Mouse (Mus musculus): ENCODE data around the gene Rad18. TPM values are rescaled to one million over a fixed set of nuclear protein-coding genes. Genes with fewer than 3 reads are reported as not detected.

Gene Rad18
- polyA plus RNA-seq, 1 experiment from 2014 or later, result 14.4 TPM

- no peaks in the 10 kb centered on the region for H3K4me1 ChIP-seq (ENCODE audit: insufficient read depth)
- H3K4me3 ChIP-seq (ENCODE audit: low read depth, low read length), result no peak overlapping the region
- DNase-seq (no peak), ATAC-seq (no peak)
- no peak overlapping the region for H3K9ac ChIP-seq (replicated peaks)
- peaks cover 7% of the 10 kb centered on the region; the same call in 1 of the 2 replicates for H3K36me3 ChIP-seq (replicated peaks; ENCODE audit: insufficient read depth, low read length)
- no peaks in the 10 kb centered on the region for H3K9me3 ChIP-seq (ENCODE audit: low read length)
- no peak overlapping the region for H3K4me2 ChIP-seq (ENCODE audit: low read depth, low read length)
- TF ChIP-seq EP300 (IDR thresholded peaks at IDR 0.05; ENCODE audit: low read depth) (no peak), CTCF (IDR thresholded peaks at IDR 0.05; ENCODE audit: low read depth) (no peak)
- H3K27ac ChIP-seq (ENCODE audit: low read depth), result no peak overlapping the region
- WGBS (ENCODE audit: insufficient replicate concordance), result 92% methylated on average over 4 of the region's 4 CpGs
- H3K27me3 ChIP-seq (ENCODE audit: insufficient read depth, low read length), result no peaks in the 10 kb centered on the region
Observed at GRCm38 (mm10) chr6:112630291-112630690, 66.2 kb downstream of the Rad18 start.

DNA sequence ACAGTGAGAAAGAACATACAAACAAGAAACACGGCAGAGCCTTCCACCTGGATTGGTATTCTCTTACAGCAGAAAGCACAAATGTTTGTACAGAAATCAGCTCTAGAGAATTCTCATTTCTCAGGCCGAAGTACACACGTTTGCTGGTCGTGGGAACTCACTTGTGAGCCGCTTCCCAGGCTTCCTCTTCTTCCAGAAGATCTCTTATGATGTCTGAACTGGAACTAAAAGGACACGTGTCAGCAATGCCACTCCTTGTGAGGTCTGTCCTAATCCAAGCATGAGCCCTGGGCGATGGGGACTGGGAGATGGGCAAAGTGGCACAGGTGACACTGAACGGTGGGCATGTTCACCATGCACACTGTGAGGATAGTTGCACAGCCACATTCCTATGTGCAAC is 68.2 kb downstream of the Rad18 start:
- Histone ChIP-seq H3K4me3 (ENCODE audit: low read depth, low read length) (no peak overlapping the region), H3K9me3 (ENCODE audit: low read length) (no peaks in the 10 kb centered on the region), H3K4me1 (ENCODE audit: insufficient read depth) (no peaks in the 10 kb centered on the region), H3K27ac (ENCODE audit: low read depth) (no peak overlapping the region), H3K36me3 (replicated peaks; ENCODE audit: insufficient read depth, low read length) (peaks cover 7% of the 10 kb centered on the region; the same call in 1 of the 2 replicates), H3K4me2 (ENCODE audit: low read depth, low read length) (no peak overlapping the region), H3K27me3 (ENCODE audit: insufficient read depth, low read length) (no peaks in the 10 kb centered on the region), H3K9ac (replicated peaks) (no peak overlapping the region)
- DNase-seq, result no peak
- ATAC-seq, result no peak
- TF ChIP-seq CTCF (IDR thresholded peaks at IDR 0.05; ENCODE audit: low read depth), result no peak
- 85% methylated on average over 8 of the region's 8 CpGs for WGBS (ENCODE audit: insufficient replicate concordance)

- H3K27me3 ChIP-seq (ENCODE audit: insufficient read depth, low read length), result no peaks in the 10 kb centered on the region
- H3K4me2 ChIP-seq (ENCODE audit: low read depth, low read length), result no peak overlapping the region
- no peak for TF ChIP-seq CTCF (IDR thresholded peaks at IDR 0.05; ENCODE audit: low read depth)
- no peak for TF ChIP-seq EP300 (IDR thresholded peaks at IDR 0.05; ENCODE audit: low read depth)
- H3K27ac ChIP-seq (ENCODE audit: low read depth), result no peak overlapping the region
- no peak for DNase-seq
- H3K4me1 ChIP-seq (ENCODE audit: insufficient read depth), result no peaks in the 10 kb centered on the region
- ATAC-seq, result no peak
- WGBS (ENCODE audit: insufficient replicate concordance), result 88% methylated on average over 4 of the region's 4 CpGs
- H3K4me3 ChIP-seq (ENCODE audit: low read depth, low read length), result no peak overlapping the region
- H3K36me3 ChIP-seq (replicated peaks; ENCODE audit: insufficient read depth, low read length), result no peaks in the 10 kb centered on the region; the same call in 1 of the 2 replicates
- no peak overlapping the region for H3K9ac ChIP-seq (replicated peaks)
- H3K9me3 ChIP-seq (ENCODE audit: low read length), result no peaks in the 10 kb centered on the region
Observed at GRCm38 (mm10) chr6:112622321-112622720, 74.2 kb downstream of the Rad18 start.

DNA sequence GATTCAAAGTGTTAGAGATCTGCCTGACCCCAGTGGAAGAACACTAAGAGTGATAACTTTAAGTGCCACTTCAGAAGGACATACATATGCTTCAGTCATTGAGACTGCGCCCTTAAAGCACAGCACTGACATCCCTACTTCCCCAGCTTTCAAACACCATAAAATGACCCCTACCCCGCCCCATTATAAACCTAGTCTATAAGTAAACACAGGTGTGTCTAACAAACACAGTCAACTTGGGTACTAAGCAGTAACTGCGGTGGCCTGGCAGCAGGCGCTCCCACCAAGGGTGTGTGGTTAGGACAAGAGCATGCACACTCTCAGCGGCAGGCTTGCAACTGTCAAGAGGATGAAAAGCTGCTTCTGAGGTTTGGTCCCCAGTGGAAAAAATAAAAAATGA is 76.5 kb downstream of the Rad18 start:
- DNase-seq (no peak), ATAC-seq (no peak)
- Histone ChIP-seq H3K4me2 (ENCODE audit: low read depth, low read length) (no peak overlapping the region), H3K4me3 (ENCODE audit: low read depth, low read length) (no peak overlapping the region), H3K9me3 (ENCODE audit: low read length) (no peaks in the 10 kb centered on the region), H3K27me3 (ENCODE audit: insufficient read depth, low read length) (no peaks in the 10 kb centered on the region), H3K9ac (replicated peaks) (no peak overlapping the region), H3K4me1 (ENCODE audit: insufficient read depth) (no peaks in the 10 kb centered on the region), H3K27ac (ENCODE audit: low read depth) (no peak overlapping the region), H3K36me3 (replicated peaks; ENCODE audit: insufficient read depth, low read length) (no peaks in the 10 kb centered on the region; the same call in 1 of the 2 replicates)
- TF ChIP-seq CTCF (IDR thresholded peaks at IDR 0.05; ENCODE audit: low read depth), result no peak
- TF ChIP-seq EP300 (IDR thresholded peaks at IDR 0.05; ENCODE audit: low read depth), result no peak
- 80% methylated on average over 5 of the region's 5 CpGs for WGBS (ENCODE audit: insufficient replicate concordance)

- no peaks in the 10 kb centered on the region; the same call in 1 of the 2 replicates for H3K36me3 ChIP-seq (replicated peaks; ENCODE audit: insufficient read depth, low read length)
- WGBS (ENCODE audit: insufficient replicate concordance), result 90% methylated on average over 4 of the region's 4 CpGs
- H3K27ac ChIP-seq (ENCODE audit: low read depth), result no peak overlapping the region
- no peak overlapping the region for H3K4me3 ChIP-seq (ENCODE audit: low read depth, low read length)
- H3K4me1 ChIP-seq (ENCODE audit: insufficient read depth), result no peaks in the 10 kb centered on the region
- no peak overlapping the region for H3K4me2 ChIP-seq (ENCODE audit: low read depth, low read length)
- TF ChIP-seq CTCF (IDR thresholded peaks at IDR 0.05; ENCODE audit: low read depth), result no peak
- no peak for TF ChIP-seq EP300 (IDR thresholded peaks at IDR 0.05; ENCODE audit: low read depth)
- H3K9me3 ChIP-seq (ENCODE audit: low read length), result no peaks in the 10 kb centered on the region
- H3K27me3 ChIP-seq (ENCODE audit: insufficient read depth, low read length), result no peaks in the 10 kb centered on the region
- DNase-seq (no peak), ATAC-seq (no peak)
- no peak overlapping the region for H3K9ac ChIP-seq (replicated peaks)
Observed at GRCm38 (mm10) chr6:112617728-112618318, 78.7 kb downstream of the Rad18 start.

DNA sequence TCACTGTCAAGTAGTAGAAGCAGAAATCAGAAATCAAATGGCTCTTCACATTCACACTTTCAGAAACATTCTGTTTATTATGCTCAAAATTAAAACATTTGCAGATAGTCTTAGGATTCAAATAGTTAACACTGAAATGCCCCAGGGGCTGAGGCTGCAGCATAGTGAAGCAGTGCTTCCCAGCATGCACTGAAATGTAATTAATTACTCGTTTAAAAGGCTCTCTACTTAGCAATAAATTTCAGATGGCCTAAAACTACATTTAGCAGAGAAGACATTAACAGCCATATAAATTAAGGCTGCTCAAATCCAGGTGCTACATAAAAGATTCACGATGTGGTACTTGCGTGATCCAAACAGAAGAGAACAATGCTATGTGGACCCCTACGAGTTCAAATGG is 87.5 kb downstream of the Rad18 start:
- no peak overlapping the region for H3K4me3 ChIP-seq (ENCODE audit: low read depth, low read length)
- DNase-seq, result no peak
- TF ChIP-seq EP300 (IDR thresholded peaks at IDR 0.05; ENCODE audit: low read depth), result no peak
- TF ChIP-seq CTCF (IDR thresholded peaks at IDR 0.05; ENCODE audit: low read depth), result no peak
- H3K9me3 ChIP-seq (ENCODE audit: low read length), result no peaks in the 10 kb centered on the region
- H3K9ac ChIP-seq (replicated peaks), result no peak overlapping the region
- no peak overlapping the region for H3K4me2 ChIP-seq (ENCODE audit: low read depth, low read length)
- ATAC-seq, result no peak
- no peaks in the 10 kb centered on the region for H3K36me3 ChIP-seq (replicated peaks; ENCODE audit: insufficient read depth, low read length)
- no peaks in the 10 kb centered on the region for H3K27me3 ChIP-seq (ENCODE audit: insufficient read depth, low read length)
- H3K27ac ChIP-seq (ENCODE audit: low read depth), result no peak overlapping the region
- H3K4me1 ChIP-seq (ENCODE audit: insufficient read depth), result no peaks in the 10 kb centered on the region
- WGBS (ENCODE audit: insufficient replicate concordance), result 83% methylated on average over 4 of the region's 4 CpGs

DNA sequence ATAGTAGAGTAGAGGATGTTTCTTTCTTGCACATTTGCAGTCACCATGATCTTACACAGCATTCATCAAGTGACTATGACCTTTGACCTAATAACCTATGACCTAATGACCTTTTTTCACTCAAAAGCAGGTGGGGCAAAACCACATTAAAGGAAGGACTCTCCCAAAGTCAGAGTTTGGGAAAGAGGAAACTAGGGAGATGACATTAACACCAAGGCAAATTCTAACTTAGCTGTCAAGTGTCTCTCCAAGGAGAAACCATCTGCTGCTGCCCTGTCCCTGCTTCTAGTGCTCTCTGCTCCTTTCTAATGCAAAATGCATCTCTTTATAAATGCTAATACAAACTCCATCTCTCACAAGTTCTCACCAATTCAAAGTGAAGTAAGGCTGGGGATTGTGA is 92.6 kb downstream of the Rad18 start:
- no peak for DNase-seq
- Histone ChIP-seq H3K27me3 (ENCODE audit: insufficient read depth, low read length) (no peaks in the 10 kb centered on the region), H3K4me2 (ENCODE audit: low read depth, low read length) (no peak overlapping the region), H3K4me1 (ENCODE audit: insufficient read depth) (no peaks in the 10 kb centered on the region), H3K9ac (replicated peaks) (no peak overlapping the region), H3K36me3 (replicated peaks; ENCODE audit: insufficient read depth, low read length) (no peaks in the 10 kb centered on the region), H3K27ac (ENCODE audit: low read depth) (no peak overlapping the region), H3K4me3 (ENCODE audit: low read depth, low read length) (no peak overlapping the region), H3K9me3 (ENCODE audit: low read length) (no peaks in the 10 kb centered on the region)
- ATAC-seq, result no peak
- TF ChIP-seq CTCF (IDR thresholded peaks at IDR 0.05; ENCODE audit: low read depth) (no peak), EP300 (IDR thresholded peaks at IDR 0.05; ENCODE audit: low read depth) (no peak)
